Mouse (Mus musculus) hindbrain, embryonic 16.5 days (tissue): ENCODE measurements at regions not wholly inside any gene's neighbourhood (a gene's known extent, or its start where the extent isn't known, plus 50 kb on each side); places are given as distances from the start of the nearest gene placed in this dataset.

Experiments
- ATAC-seq: fragments of 200-750 bp; cut with Nextera tagmentation; 2 replicates; pipeline ENCODE4 v1.8.0; 2017; ENCODE audit warnings: moderate TSS enrichment, moderate library complexity
- H3K27ac ChIP-seq: fragments of 300-500 bp; sonication (generic); 2 replicates; pipeline ENCODE4 v1.5.1; 2014; ENCODE audit warnings: low read depth, mild to moderate bottlenecking, control low read depth, low read length, moderate library complexity
- H3K27me3 ChIP-seq: fragments of 300-500 bp; sonication (generic); replicated peaks from 2 replicates; pipeline ENCODE4 v1.6.1; 2014; ENCODE audit warnings: low read length; ENCODE audit not compliant: control insufficient read depth, insufficient read depth
- H3K36me3 ChIP-seq: fragments of 300-500 bp; sonication (generic); 2 replicates; pipeline ENCODE4 v1.6.1; 2014; ENCODE audit warnings: mild to moderate bottlenecking, low read length, moderate library complexity, mixed read lengths; ENCODE audit not compliant: control insufficient read depth, insufficient read depth
- H3K4me1 ChIP-seq: fragments of 300-500 bp; sonication (generic); 2 replicates; pipeline ENCODE4 v1.6.1; 2014; ENCODE audit warnings: low read depth, low read length; ENCODE audit not compliant: control insufficient read depth, insufficient read depth
- H3K4me2 ChIP-seq: fragments of 300-500 bp; sonication (generic); 2 replicates; pipeline ENCODE4 v1.6.1; 2014; ENCODE audit warnings: mild to moderate bottlenecking, low read length, control low read depth, moderate library complexity
- H3K4me3 ChIP-seq: fragments of 300-500 bp; sonication (generic); 2 replicates; pipeline ENCODE4 v1.5.1; 2014; ENCODE audit warnings: mild to moderate bottlenecking, low read length, control low read depth, moderate library complexity
- H3K9ac ChIP-seq: fragments of 300-500 bp; sonication (generic); 2 replicates; pipeline ENCODE4 v1.6.1; 2014; ENCODE audit warnings: low read depth, mild to moderate bottlenecking, control low read depth, low read length, moderate library complexity
- H3K9me3 ChIP-seq: fragments of 300-500 bp; sonication (generic); 2 replicates; pipeline ENCODE4 v1.6.1; 2014; ENCODE audit warnings: mild to moderate bottlenecking, low read length, moderate library complexity; ENCODE audit not compliant: control insufficient read depth
- WGBS: fragments of 180-500 bp; shearing (Covaris S2); extraction: QIAGEN DNeasy Blood & Tissue Kit; methylation state at CpG from one replicate; pipeline ENCODE4 v1.1.7; 2014; 5-methylcytosine and 5-hydroxymethylcytosine counted together

DNA sequence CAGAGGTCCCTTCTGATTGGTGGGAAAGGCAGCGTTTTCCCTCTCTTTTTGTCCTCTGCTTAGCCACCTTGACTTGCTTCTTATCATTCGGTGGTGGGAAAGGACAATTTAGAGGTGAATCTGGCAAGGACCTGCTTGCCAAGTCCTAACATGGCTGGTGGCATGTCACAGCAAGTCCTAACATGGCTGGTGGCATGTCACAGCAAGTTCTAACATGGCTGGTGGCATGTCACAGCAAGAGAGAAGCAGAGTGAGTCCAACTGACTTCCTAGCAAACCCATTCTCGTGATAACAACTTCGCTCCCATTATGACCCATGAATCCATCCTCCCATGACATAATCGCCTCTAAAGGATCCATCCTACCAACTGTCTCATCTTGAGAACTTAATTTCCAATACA is 183.1 kb downstream of the Lmo4 start:
- no peak for ATAC-seq
- H3K27ac ChIP-seq: no peak overlapping the region
- no peak overlapping the region for H3K4me3 ChIP-seq
- H3K36me3 ChIP-seq: no peaks in the 10 kb centered on the region
- no peaks in the 10 kb centered on the region for H3K4me1 ChIP-seq
- H3K27me3 ChIP-seq: no peaks in the 10 kb centered on the region
- 87% methylated on average over 5 of the region's 5 CpGs for WGBS
- no peak overlapping the region for H3K9ac ChIP-seq
- H3K9me3 ChIP-seq: no peaks in the 10 kb centered on the region
- H3K4me2 ChIP-seq: no peak overlapping the region

DNA sequence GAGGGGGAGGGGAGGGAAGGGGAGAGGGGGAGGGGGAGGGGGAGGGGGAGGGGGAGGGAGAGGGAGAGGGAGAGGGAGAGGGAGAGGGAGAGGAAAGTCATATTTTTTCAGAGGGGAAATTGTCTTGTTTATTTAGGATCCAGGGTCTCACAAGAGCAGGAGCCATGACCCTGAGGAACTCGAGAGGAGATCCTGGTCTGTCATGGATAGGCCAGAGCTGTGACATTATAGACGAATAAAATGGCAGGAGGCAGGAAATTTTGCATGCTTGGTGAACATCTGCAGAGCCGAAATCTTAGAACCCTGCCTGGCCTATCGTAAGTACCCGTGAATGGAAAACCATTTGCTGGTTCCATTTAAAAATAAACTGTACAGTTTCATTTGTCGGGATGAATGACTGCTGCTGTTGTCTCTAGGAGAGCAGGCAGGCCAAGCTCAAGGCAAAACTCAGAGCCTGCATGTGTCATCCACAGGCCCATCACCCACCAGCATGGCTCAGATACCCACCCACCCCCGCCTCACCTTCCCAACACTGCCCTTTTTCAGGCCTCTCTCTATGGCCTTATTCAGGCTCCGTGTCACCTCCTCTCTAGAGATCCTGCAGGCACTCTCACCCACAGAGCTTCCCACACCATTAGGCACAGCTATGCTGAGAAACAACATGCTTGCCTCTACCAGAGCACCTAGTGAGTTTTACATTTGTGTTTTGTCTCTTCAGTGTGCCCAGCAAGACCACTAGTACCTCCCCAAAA is 184.7 kb downstream of the Lmo4 start:
- Histone ChIP-seq H3K36me3 (no peaks in the 10 kb centered on the region), H3K9me3 (no peaks in the 10 kb centered on the region), H3K4me2 (no peak overlapping the region), H3K27me3 (no peaks in the 10 kb centered on the region), H3K27ac (no peak overlapping the region), H3K4me3 (no peak overlapping the region), H3K9ac (no peak overlapping the region), H3K4me1 (no peaks in the 10 kb centered on the region)
- ATAC-seq: no peak
- 71% methylated on average over 8 of the region's 8 CpGs for WGBS

- Histone ChIP-seq H3K9ac (no peak overlapping the region), H3K27me3 (no peaks in the 10 kb centered on the region), H3K36me3 (no peaks in the 10 kb centered on the region), H3K4me3 (no peak overlapping the region), H3K4me1 (no peaks in the 10 kb centered on the region), H3K27ac (no peak overlapping the region), H3K9me3 (no peaks in the 10 kb centered on the region), H3K4me2 (no peak overlapping the region)
- ATAC-seq: no peak
- 98% methylated on average over 2 of the region's 2 CpGs for WGBS
These were observed 185.7 kb downstream of the Lmo4 start for GRCm38 (mm10) chr3:144019293-144019692.

DNA sequence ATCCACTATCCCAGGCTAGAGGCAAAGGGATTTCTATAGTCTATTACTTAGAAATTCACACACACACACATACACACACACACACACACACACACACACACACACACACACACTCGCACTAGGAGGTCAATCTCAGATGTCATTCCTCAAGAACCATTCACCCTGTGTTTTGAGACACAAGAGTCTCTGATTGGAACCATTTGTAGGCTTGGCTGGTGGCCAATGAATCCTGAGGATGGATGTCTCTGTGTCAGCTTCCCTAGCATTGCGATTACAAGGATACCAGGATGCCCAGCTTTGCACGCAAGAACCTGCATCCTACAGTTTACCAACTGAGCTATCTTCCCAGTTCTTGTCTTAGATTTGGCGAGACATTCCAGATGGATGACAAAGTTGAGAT is 186.5 kb downstream of the Lmo4 start:
- H3K4me3 ChIP-seq: no peak overlapping the region
- no peaks in the 10 kb centered on the region for H3K4me1 ChIP-seq
- H3K27me3 ChIP-seq: no peaks in the 10 kb centered on the region
- H3K36me3 ChIP-seq: no peaks in the 10 kb centered on the region
- H3K27ac ChIP-seq: no peak overlapping the region
- no peaks in the 10 kb centered on the region for H3K9me3 ChIP-seq
- ATAC-seq: no peak
- 72% methylated on average over 4 of the region's 4 CpGs for WGBS
- no peak overlapping the region for H3K9ac ChIP-seq
- H3K4me2 ChIP-seq: no peak overlapping the region

GRCm38 (mm10) chr3:144015236-144015635 is 189.8 kb downstream of the Lmo4 start:
- no peaks in the 10 kb centered on the region for H3K9me3 ChIP-seq
- no peaks in the 10 kb centered on the region for H3K36me3 ChIP-seq
- no peaks in the 10 kb centered on the region for H3K27me3 ChIP-seq
- no peak overlapping the region for H3K4me3 ChIP-seq
- H3K4me2 ChIP-seq: no peak overlapping the region
- H3K27ac ChIP-seq: no peak overlapping the region
- H3K9ac ChIP-seq: no peak overlapping the region
- H3K4me1 ChIP-seq: peaks cover 3% of the 10 kb centered on the region; the same call in 1 of the 2 replicates
- 92% methylated on average over 3 of the region's 3 CpGs for WGBS
- ATAC-seq: no peak

DNA sequence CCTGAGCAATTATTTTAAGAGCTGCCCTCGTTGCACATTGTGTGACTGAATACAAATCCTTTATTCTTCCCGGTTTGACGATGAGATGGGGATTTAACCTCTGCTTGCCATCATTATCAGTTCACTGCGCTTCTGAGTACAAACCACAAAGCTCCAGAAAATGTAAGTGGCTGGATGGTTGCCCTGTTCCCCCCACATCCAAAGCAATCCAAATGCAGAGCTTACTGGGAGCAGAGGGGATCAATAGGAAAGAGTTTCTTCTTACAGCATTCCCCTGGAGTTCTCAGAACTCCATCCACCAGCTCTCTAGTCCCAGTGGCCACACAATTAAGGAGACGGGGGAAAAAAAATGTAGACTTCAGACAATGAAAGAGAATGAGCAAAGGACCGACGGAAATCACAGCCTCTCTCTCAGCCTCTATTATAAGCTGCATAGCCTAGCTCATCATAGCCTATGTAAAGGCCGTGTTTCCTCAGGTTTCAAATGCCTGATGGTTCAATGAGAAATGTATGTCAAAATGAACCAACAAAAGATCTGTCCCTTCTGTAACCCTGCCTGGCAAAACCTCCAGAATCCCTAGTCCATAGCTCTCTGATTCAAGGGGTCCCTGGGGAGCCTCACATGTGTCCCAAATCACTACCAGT is 191.4 kb downstream of the Lmo4 start:
- ATAC-seq: no peak
- H3K27me3 ChIP-seq: no peaks in the 10 kb centered on the region
- no peak overlapping the region for H3K4me3 ChIP-seq
- 50% methylated on average over 8 of the region's 8 CpGs for WGBS
- peaks cover 3% of the 10 kb centered on the region; the same call in 1 of the 2 replicates for H3K4me1 ChIP-seq
- no peak overlapping the region for H3K4me2 ChIP-seq
- no peaks in the 10 kb centered on the region for H3K9me3 ChIP-seq
- no peak overlapping the region for H3K27ac ChIP-seq
- H3K9ac ChIP-seq: no peak overlapping the region
- no peaks in the 10 kb centered on the region for H3K36me3 ChIP-seq

- ATAC-seq: no peak
- 51% methylated on average over 6 of the region's 6 CpGs for WGBS
These were observed 192.2 kb downstream of the Lmo4 start for GRCm38 (mm10) chr3:144012820-144013219.

DNA sequence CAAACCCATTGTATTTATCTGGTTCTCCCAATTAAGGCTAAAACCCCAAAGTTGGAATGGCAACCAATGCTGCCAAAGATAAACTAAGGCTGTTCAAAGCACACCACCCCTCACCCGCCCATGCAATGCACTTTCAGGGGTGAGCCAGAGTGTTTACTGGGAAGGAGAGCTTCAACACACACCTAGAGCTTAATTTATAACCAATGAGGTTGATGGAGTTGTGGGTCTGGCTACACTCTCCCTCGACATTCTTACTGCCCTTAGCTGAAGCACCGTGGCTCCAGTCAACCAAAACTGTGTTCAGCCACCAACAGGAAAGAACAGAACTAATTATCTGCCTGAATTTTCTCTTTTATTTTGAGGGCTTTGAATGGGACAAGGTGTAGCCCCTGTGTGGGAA is 192.8 kb downstream of the Lmo4 start:
- Histone ChIP-seq H3K4me3 (no peak overlapping the region), H3K27ac (no peak overlapping the region), H3K4me1 (peaks cover 3% of the 10 kb centered on the region; the same call in 1 of the 2 replicates), H3K9ac (no peak overlapping the region), H3K36me3 (no peaks in the 10 kb centered on the region), H3K27me3 (no peaks in the 10 kb centered on the region), H3K9me3 (no peaks in the 10 kb centered on the region), H3K4me2 (no peak overlapping the region)
- ATAC-seq: no peak
- 72% methylated on average over 3 of the region's 3 CpGs for WGBS

More at GRCm38 (mm10) chr3:144012820-144013219, 192.2 kb downstream of the Lmo4 start:
- Histone ChIP-seq H3K27ac (no peak overlapping the region), H3K9me3 (no peaks in the 10 kb centered on the region), H3K9ac (no peak overlapping the region), H3K4me2 (no peak overlapping the region), H3K27me3 (no peaks in the 10 kb centered on the region), H3K4me1 (peaks cover 3% of the 10 kb centered on the region; the same call in 1 of the 2 replicates), H3K36me3 (no peaks in the 10 kb centered on the region), H3K4me3 (no peak overlapping the region)

DNA sequence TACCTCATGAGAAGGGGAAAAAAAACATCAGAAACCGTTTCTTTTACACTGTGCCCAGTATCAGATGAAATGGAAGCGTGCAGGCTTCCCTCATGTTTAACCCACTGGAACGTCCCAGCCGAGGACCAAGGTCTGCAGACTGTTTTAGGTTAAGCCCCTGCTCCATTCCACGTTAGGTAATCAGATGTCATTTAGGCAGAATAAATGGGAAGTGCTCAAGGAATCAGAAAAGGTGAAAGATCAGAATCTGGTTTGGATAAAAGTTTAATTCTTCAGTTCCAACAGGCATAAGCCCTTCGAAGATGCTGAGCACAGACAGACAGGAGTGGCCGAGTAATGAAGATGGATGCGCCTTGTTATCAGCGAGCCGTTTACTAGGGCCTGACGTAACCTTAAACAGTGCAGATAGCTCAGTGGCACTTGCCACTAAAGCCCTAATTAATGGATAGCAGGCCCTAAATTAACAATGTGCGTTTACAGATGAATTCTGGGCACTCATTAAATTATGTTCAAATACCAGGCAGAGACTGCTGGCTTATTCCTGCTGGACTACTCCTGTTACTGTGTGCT is 193.5 kb downstream of the Lmo4 start:
- no peak overlapping the region for H3K4me2 ChIP-seq
- no peak for ATAC-seq
- no peaks in the 10 kb centered on the region for H3K36me3 ChIP-seq
- H3K9ac ChIP-seq: no peak overlapping the region
- H3K27ac ChIP-seq: no peak overlapping the region
- WGBS: 60% methylated on average over 12 of the region's 12 CpGs
- H3K9me3 ChIP-seq: no peaks in the 10 kb centered on the region
- H3K27me3 ChIP-seq: no peaks in the 10 kb centered on the region
- no peak overlapping the region for H3K4me3 ChIP-seq
- peaks cover 3% of the 10 kb centered on the region; the same call in 1 of the 2 replicates for H3K4me1 ChIP-seq
